Mouse (Mus musculus): ENCODE results near the gene Midn. TPM values are rescaled to one million over a fixed set of nuclear protein-coding genes. Genes with fewer than 3 reads are reported as not detected.

Gene Midn
- polyA plus RNA-seq (2012; rRNA removed): 35.1 and 46.4 TPM in 2 replicates

GRCm38 (mm10) chr10:80147719-80148601 is at the start of gene Midn:
TSS of gene Midn (plus strand) at chr10:80148272.
- DNase-seq (ENCODE audit: low read depth): no peak

GRCm38 (mm10) chr10:80098630-80099029 is 49.4 kb upstream of the Midn start:
- no peak for DNase-seq (ENCODE audit: low read depth)

DNA sequence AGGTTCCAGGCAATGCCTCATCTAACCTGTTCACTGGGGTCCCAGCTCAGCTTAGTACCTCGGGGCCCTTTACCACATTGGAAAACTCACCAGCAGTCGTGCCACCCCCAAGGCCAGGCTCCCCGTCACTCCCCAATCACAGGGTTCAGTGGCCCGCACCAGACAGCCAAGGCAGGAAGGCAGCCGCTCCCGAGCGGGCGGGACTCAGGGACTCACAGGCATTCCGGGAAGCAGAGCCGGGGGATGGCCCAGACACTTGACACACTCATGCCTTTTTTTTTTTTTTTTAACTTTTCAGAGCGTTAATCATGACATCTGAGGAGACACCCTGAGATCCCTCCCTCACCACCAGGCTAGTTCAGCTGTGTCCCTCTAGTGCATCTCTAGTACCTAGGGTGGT is 47.1 kb upstream of the Midn start:
- DNase-seq (ENCODE audit: low read depth): no peak

GRCm38 (mm10) chr10:80102216-80102915 is 45.7 kb upstream of the Midn start:
- DNase-seq (ENCODE audit: low read depth): no peak

- DNase-seq (ENCODE audit: low read depth): no peak
Measured at GRCm38 (mm10) chr10:80103032-80103431, 45.0 kb upstream of the Midn start.

- no peak for DNase-seq (ENCODE audit: low read depth)
Measured at GRCm38 (mm10) chr10:80104181-80104580, 43.9 kb upstream of the Midn start.

DNA sequence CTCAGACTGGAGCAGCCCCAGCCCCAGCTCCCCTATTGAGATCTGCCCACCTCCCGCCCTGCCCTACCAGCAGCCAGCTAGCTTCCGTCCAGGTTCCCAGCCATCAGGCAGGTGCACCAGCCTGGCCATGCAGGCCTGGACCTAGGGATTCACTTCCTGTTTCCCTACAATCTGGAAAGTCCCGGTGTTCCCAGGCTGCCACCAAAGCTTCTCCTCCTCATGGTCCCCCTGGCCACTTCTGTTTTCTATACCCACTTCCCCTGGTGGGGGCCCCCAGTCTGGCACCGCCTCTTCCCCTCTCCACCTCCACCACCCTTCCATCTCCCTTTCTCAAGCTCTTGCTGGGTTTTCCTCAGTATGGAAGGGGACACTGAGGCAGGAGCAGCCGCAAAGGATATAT is 42.6 kb upstream of the Midn start, which contains the start of gene Sbno2:
Gene Sbno2, minus strand, starts transcription at position 112 of the 400 bp plus-strand sequence.
- no peak for DNase-seq (ENCODE audit: low read depth)

DNA sequence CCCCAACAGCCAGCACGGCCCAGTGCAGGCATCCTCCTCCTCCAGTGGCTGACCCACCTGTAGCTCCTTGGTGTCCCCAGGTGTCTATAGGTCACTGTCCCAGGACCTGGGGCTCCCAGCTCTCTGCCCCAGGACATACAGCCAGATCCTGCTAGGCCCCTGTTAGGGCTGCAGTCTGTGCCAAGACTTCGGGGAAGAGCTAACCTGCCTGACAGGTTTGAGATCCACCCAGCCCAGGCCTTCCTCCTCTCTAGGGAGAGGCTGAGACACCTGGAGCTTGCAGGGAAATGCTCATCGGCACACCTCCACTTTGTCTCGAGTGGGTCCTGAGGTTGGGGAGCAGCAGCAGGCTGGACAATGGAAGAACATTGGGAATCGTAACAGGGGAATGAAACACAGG is 42.1 kb upstream of the Midn start:
- DNase-seq (ENCODE audit: low read depth): peak; percentile 67

DNA sequence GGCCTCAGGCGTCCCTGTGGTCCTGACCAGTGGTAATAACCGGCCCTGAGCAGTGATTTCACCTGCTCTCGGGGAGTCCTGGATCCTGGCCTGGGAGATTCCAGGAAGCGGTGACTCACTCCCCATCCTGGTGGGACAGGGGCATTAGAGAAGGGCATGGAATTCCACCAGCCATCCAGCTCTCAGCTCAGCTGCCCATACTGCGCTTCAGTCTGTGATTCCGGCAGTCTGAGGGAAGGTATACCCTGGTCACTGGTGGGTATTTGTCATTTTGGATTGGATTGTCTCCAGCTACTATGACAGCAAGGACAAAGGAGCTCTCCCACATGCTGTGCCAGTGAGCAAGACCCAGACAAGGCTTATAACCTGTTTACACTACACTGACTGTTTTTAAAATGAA is 40.4 kb upstream of the Midn start:
- no peak for DNase-seq (ENCODE audit: low read depth)

DNA sequence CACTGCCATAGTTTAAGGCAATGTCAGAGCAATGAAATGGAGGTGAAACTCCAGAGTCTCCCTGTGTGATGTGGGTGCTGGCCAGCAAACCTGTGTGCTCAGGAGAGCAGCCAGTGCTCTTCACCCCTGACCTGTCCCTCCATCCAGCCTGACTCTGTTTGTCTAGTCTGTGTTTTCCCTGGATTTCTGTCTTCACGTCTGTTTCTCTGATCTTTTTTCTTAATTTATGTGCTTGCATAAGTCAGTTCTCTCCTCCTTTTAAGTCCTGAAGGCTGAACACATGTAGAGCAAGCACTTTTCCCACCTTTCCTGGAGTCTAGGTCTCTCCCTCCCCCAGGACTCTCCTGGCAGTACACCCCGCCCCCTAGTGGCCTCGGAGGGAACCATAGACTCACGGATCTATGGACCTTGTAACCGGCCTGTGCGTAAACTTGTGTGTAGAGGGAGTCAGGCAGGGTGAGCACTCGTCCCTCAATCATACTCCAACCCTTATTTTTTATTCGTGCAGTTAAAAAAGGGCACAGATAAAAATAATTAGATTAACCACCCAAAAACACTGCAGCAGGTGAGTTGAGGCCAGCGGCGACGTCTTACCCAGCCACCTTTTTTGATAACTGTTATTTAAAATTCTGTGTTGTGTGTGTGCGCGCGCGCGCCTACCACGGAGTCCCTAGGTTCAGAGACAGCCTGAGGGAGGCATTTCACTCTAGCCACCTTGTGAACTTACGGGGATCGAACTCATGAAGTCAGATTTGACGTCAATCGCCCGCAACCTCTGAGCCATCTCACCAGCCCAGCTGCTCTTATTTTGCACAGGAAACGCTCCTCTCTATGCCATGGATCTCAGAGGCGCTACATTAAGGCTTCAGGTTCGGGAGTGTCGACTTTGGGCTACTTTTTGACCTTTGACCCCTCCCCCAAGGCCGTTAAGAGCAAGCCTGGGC is 33.5 kb upstream of the Midn start:
- no peak for DNase-seq (ENCODE audit: low read depth)

- peak; percentile 100 for DNase-seq (ENCODE audit: low read depth)
Measured at GRCm38 (mm10) chr10:80115290-80115943, 32.7 kb upstream of the Midn start, which contains the start of gene Stk11. TSS of gene Stk11 (plus strand) at chr10:80115803.

DNA sequence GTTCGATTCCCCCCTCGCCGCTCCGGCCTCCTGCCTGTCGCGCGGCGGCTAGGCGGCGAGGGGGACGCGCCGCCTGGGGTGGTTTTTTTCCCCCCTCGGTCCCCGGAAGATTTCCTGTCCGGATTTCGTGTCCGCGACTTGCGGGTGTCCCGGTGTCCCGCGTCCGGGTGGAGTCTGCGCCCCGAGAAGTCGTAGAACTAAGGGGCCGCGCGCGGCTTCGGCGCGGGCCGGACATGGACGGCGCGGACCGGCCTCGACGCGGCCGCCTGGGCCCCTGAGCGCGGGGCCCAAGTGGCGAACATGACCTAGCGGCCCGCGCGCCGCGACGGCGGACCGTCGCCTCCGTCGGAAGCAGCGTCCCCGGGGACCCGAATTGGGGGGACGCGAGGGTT is 32.1 kb upstream of the Midn start:
- DNase-seq (ENCODE audit: low read depth): no peak

GRCm38 (mm10) chr10:80116563-80116926 is 31.5 kb upstream of the Midn start:
- DNase-seq (ENCODE audit: low read depth): no peak

- no peak for DNase-seq (ENCODE audit: low read depth)
Measured at GRCm38 (mm10) chr10:80116927-80117691, 31.0 kb upstream of the Midn start.

DNA sequence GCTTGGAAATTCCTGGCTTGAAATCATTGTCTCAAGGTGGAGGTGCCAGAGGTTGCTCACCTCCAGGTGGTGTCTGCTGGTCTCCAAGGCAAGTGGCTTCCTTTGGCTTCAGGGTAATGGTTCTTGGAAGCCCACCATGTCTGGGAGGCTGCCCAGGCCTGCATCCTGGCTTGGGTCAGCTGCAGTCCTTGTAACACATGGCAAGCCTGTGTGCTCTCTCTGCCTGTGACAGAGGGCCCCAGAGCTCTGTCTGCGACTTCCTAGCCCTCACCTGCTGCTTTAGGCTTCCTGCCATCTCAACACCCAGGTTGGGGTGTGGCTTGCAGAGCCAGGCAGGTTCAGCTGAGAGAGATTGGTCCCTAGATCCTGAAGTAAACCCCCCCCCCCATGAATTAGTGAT is 30.3 kb upstream of the Midn start:
- DNase-seq (ENCODE audit: low read depth): no peak

GRCm38 (mm10) chr10:80118552-80118951 is 29.5 kb upstream of the Midn start:
- no peak for DNase-seq (ENCODE audit: low read depth)

- DNase-seq (ENCODE audit: low read depth): no peak
Measured at GRCm38 (mm10) chr10:80120146-80120545, 27.9 kb upstream of the Midn start.

GRCm38 (mm10) chr10:80121639-80122038 is 26.4 kb upstream of the Midn start:
- no peak for DNase-seq (ENCODE audit: low read depth)

- DNase-seq (ENCODE audit: low read depth): no peak
Measured at GRCm38 (mm10) chr10:80123932-80124562, 24.0 kb upstream of the Midn start.

DNA sequence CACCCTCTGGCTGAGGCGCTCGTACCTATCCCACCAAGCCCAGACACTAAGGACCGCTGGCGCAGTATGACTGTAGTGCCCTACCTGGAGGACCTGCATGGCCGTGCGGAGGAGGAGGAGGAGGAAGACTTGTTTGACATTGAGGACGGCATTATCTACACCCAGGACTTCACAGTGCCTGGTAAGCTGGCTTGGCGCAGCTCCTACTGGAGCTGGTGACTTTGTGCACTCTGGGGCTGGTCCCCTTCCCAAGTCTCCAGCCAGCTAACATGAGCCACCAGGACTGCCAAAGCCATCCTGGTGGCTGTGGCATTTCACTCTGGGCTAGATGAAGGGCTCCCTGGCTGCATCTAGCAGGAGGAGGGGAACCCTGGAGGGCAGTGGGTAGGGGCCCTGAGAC is 20.2 kb upstream of the Midn start:
- DNase-seq (ENCODE audit: low read depth): no peak
